Mouse (Mus musculus): Measurements from ENCODE around the gene Bud31. TPM values are rescaled to one million over a fixed set of nuclear protein-coding genes. Genes with fewer than 3 reads are reported as not detected.
"Not testable (repeated sequence)": the region's sequence is repeated elsewhere in the genome, so short reads cannot be mapped to it uniquely, and the experiment has no call there.

Bud31 gene
- total RNA-seq (2015; ENCODE audit: low replicate concordance) (91.0 and 168 TPM in 2 replicates), total RNA-seq (2017; ENCODE audit: low replicate concordance) (128 and 139 TPM in 2 replicates)

DNA sequence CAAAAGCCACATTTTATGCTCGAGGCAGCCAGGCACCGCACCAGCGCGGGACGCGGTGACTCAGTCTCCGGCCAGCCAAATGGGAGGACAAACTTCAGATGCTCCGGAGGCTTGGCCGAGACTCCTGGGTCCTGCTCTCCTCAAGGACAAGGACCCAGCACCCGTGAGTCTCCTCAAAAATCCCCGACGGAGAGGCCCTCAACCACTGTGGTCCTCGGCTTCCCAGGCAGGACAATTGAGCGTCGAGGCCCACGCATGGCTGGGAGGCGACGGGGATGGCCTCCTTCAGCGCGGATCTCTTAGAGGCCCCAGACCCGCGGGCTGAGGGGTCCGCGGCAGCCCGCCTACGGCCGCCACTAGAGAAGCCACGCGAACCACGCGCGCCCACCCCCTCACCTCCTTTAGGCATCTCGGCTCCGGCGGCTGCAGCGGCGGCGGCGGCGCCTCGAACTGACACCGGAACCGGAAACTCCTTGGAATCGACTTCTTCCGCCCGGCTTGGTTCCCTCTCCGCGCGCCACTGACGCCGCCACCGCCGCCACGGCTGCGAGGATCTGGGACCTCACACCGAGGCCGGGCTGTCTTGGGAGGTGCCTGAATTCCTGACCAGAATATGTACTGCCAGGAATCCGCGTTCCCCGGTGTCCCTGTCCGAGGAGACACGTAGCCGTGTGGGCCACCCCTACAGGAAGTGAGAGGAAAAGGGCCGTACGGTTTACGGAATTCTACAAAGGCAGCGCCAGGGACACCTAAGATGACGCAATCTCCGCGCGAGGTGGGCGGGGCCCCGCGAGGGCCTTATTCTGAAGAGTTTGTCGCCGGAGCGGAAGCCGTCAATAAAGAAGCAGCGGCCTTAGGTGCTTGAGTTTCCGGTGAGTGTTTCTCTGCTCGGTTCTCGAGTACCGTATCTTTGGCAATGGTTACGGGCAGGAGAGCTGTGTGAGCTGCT lies at the start of gene Bud31, which contains the start of gene Pdap1:
Gene Bud31, plus strand, starts transcription at position 792 of the 949 bp plus-strand sequence.
Gene Pdap1, minus strand, starts transcription at position 668 of the 949 bp plus-strand sequence.
- ATAC-seq (replicated peaks; ENCODE audit: low FRiP score, poor library complexity, severe bottlenecking), result peak; percentile 89

DNA sequence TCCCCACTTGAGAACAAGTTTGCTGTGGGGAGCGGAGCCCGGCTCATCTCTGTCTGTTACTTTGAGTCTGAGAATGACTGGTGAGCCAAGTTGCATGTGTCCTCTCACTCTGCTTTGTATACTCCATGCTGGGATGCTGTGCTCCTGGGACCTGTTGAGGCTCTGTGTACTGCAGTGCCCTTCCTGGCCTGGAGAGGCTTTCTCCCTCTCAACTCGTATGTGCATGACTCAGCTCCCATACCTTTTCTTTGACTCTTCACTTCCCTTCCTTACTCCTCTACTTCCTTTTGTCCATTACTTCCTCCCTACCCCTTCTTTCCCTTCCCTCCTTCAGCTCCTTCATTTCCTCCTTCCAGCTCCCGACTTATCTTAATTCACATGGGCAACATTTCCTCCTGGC lies 44.0 kb upstream of the Bud31 start:
- ATAC-seq (replicated peaks; ENCODE audit: low FRiP score, poor library complexity, severe bottlenecking), result no peak

DNA sequence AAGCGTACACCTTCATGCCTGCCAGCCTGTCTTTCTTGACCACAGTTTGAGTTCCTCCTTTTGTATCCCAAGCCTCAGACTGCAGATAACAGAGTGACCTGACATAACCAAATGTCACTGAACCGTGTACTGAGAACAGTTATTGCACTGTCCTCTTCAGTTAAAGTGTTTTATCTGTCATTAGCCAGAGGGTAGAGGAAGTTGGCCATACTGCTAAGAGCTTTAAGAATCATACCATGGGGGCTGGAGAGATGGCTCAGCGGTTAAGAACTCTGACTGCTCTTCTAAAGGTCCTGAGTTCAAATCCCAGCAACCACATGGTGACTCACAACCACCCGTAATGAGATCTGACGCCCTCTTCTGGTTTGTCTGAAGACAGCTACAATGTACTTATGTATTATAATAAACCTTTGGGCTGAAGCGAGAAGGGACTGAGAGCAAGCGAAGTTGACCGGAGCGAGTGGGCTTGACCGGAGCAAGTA lies 41.8 kb upstream of the Bud31 start:
- ATAC-seq (replicated peaks; ENCODE audit: low FRiP score, poor library complexity, severe bottlenecking), result no peak

DNA sequence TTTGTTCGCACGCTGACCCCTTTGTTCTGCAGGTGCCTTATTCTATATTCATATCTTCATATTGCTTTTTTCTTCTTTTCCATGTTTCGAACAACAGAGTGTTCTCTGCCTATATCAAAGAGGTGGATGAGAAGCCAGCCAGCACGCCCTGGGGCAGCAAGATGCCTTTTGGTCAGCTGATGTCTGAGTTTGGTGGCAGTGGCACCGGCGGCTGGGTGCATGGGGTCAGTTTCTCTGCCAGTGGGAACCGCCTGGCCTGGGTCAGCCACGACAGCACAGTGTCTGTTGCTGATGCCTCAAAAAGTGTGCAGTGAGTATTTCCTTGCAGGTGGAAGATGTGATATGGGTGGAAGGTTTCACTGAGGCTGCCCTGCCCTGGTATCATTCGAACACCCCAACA lies 39.2 kb upstream of the Bud31 start:
- no peak for ATAC-seq (replicated peaks; ENCODE audit: low FRiP score, poor library complexity, severe bottlenecking)

DNA sequence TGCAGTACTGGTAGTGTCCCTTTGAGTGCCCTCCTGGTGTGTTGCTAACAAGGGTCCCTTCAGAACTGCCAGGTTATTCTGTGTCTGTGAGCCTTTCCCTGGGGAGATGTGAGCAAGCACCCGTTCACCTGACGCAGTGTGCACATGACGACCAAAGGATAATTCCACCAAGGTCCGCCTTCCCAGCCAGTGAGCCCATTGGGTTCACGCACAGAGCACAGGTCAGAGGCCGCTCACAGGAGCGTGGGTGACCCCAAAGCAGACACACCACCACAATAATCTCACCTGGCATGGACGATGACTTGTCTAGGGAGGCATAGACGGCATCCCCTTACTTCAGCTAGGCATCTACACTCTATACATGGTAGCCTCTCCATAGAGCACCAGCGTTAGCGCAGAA lies 38.7 kb upstream of the Bud31 start:
- not testable (repeated sequence) for ATAC-seq (replicated peaks; ENCODE audit: low FRiP score, poor library complexity, severe bottlenecking)

DNA sequence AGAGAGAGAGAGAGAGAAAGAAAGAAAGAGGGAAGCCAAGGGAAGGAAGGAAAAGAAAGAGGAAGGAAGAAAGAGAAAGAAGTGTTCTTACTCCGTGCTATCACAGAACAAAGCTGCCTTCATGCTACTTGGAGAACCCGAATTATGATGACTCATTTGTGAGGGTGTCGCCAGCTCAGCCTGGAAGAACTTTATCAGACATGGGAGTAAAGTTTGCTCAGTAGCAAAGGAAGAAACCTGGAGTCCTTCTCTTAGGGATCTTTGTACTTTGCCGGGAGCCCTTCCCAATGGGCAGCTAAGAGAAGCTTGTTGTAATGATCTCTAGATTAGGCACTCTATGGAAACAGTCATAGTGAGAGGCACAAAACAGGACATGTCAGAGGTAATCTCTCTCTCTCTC lies 37.5 kb upstream of the Bud31 start:
- ATAC-seq (replicated peaks; ENCODE audit: low FRiP score, poor library complexity, severe bottlenecking), result no peak

DNA sequence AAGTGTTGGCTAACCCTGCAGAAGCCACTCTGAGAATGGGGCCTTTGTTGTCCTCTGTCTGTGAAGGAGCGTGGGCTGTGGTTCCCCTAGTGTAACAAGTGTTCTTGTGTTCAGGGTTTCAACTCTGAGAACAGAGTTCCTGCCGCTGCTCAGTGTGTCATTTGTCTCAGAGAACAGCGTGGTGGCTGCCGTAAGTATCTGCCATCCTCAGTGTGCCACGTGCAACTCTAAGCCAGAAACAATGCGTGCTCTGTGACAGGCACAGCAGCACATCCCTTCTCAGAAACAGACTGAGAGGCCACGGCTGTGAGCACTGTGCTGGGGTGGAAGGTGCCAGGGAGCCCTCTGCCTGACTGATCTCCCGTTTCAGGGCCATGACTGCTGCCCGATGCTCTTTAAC lies 35.8 kb upstream of the Bud31 start:
- no peak for ATAC-seq (replicated peaks; ENCODE audit: low FRiP score, poor library complexity, severe bottlenecking)

DNA sequence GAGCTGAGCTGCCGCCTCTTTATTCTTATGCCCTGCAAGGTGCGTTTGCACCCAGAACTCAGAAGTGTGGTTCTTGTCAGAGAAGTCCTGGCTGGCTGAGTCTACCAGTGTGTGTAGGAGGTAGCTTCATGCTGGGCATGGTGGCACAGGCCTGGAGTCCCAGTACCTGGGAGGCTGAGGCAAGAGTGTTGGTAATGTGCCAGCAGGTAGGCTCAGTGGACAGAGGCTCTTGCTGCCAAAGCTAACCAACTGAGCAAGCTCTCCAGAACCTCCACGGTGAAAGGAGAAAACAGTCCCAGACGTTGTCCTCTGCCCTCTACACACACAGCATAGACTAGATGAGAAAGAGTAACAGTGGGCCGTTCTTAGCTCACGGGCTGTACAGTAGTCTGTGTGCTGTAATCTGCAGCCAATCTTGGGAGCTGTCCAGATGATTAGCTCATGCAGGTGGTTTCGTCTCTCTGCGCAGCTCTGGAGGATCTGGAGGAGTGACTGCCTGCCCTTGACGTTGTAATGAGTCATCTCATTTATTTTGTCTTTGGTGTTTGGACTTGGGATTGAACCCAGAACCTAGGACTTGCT lies 34.4 kb upstream of the Bud31 start:
- no peak for ATAC-seq (replicated peaks; ENCODE audit: low FRiP score, poor library complexity, severe bottlenecking)

DNA sequence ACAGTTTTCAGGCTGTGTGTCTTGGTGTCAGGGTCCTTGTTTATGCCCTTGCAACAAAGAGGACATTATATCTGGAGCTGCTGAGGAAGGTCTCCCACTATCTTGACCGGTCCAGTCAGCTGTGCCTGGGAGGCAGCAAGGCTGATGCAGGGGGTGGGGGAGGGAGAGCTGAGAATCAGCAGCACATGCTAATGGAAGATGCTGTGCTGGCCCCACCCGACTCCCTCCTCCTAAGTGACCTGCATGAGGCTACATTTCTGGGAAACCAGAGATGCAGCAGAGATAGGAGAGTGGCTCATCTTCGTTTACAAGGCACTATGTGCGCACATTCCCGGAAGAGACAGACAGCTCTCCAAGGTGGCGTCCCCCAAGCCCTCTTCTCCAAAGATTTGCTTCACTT lies 29.8 kb upstream of the Bud31 start:
- no peak for ATAC-seq (replicated peaks; ENCODE audit: low FRiP score, poor library complexity, severe bottlenecking)

DNA sequence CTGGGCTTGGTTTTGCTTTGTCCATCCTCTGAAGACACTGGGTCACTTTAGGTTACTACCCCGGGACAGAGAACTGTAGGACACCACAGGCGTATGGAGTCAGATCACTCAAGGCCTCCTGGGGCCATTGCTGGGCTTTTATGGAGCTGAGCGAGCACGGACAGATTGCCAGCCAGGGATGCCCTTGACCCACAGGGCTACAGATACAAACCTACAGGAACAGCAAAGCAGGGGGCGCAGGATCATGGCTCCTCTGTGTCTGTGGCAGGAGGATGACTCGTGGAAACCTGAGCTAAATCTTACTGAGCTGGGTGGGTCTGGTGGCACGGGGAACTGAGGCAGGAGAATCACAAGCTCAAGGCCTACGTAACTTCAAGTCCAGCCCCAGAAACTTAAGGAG lies 27.6 kb upstream of the Bud31 start:
- ATAC-seq (replicated peaks; ENCODE audit: low FRiP score, poor library complexity, severe bottlenecking), result no peak

DNA sequence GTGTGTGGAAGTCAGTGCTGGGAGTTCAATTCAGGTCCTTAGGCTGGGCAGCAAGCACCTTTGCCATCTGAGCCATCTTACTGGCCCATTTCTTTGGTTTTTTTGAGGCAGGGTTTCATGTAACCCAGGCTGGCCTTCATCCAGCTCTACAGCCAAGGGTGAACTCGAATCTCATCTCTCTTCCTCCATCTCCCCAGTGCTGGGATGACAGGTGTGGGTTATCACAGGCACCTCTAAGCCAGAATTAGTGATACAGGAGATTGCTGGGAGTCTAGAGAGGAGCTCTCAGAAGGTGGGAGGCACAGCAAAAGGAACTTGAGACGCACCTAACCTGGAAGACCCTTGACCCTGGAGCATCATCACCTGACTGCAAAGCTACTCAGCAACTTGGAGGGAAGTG lies 26.7 kb upstream of the Bud31 start:
- ATAC-seq (replicated peaks; ENCODE audit: low FRiP score, poor library complexity, severe bottlenecking), result no peak

DNA sequence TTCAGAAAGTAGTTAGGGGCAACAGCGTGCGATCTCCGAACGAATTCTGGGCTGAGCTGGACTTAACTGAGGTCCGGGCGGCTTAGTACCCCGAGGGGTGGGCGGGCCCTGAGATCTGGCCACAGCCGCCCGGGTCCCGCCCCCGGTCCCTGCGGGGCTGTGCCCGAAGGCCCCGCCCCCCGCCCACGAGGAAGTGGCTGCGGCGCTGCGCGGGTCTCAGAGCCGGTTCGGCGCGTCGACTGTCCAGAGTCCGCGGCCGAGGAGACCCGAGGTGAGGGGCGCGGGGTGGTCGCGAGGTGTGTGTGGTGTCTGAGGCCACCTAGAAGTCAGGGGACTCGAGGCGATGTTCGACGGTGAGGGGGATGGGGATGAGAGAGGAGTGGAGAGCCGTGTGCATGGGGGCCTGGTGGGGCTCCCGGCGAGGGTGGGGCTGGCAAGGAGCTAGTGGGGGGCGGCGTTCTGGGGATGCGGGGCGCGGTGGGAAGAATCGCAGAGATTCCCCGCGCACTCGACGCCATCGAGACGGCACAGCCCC lies 26.0 kb upstream of the Bud31 start, which contains the start of gene Arpc1b:
Gene Arpc1b, plus strand, starts transcription at position 145 of the 535 bp plus-strand sequence.
- no peak for ATAC-seq (replicated peaks; ENCODE audit: low FRiP score, poor library complexity, severe bottlenecking)

DNA sequence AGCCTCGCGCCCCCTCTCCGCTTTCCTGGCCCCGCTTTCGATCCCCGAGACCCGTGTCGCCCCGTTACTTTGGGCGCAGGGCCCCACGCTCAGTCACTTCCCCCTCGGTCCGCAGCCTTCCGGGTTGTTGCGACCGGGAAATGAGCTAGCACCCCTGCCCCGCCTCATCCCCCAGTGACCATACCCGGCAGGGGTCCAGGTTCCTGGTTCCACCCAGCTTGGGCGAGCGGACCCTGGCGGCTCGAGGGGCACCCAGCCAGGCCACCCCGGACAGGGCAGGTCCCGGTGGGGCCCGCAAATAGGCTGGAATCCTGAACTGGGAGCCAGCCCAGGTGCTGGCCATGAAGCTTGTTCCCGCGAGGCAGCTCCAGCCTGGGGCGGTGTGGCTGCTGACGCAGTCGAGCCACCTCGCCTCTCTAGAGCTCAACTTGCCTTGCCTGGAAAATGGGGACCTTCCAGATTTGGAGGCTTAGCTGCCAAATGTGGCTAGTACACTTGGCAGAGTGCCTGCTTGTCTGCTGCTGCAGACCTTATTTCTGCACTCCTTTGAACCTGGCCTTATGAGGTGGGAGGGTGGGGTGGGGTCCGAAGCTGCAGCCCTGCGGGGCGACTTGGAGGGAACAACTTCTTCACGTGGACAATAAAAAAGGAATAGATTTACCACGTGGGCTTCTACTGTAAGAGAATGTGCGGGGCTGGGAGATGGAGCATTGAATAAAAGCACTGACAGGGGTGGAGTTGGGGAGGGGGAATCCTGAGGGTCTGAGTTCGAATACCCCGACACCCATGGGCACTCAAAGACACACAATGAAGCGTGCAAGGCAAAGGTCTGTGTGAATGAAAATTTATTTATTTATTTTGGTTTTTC lies 25.3 kb upstream of the Bud31 start:
- ATAC-seq (replicated peaks; ENCODE audit: low FRiP score, poor library complexity, severe bottlenecking), result no peak

DNA sequence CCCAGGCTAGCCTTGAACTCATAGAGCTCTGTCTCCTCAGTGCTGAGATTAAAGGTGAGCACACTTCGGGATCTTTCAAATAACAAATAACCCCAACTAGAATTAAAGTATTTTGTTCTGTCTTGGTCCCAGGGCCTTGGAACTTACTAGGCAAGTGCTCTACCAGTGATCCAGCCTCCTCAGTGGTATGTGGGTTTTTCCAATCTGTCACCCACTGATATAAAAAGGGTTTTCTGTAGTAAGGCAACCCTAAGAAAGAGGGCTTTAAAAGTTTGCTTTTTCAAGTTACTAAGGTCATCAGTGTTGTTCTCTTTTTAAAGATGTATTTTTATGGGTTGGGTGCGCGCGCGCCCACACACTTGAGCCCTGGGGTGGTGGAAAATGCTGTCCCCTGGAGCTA lies 24.4 kb upstream of the Bud31 start:
- no peak for ATAC-seq (replicated peaks; ENCODE audit: low FRiP score, poor library complexity, severe bottlenecking)

DNA sequence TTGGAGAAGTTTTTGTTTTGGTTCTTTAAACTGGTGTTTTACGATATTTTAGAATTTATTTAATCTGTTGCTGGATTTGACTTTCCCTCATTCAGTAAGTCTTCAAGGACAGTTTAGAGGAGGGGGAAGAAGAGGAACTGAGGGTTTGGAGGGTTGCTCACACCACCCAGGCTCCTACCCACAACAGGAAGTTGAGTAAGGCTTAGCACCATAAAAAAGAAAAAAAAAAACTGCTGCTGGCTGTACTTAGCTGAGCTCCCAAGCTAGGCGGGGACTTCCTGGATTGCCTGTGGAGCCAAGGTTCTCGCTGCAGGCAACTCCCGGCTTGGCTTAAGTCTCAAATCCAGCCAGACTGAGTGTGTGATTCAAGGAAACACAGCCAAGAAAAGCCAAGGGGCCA lies 23.8 kb upstream of the Bud31 start:
- no peak for ATAC-seq (replicated peaks; ENCODE audit: low FRiP score, poor library complexity, severe bottlenecking)

DNA sequence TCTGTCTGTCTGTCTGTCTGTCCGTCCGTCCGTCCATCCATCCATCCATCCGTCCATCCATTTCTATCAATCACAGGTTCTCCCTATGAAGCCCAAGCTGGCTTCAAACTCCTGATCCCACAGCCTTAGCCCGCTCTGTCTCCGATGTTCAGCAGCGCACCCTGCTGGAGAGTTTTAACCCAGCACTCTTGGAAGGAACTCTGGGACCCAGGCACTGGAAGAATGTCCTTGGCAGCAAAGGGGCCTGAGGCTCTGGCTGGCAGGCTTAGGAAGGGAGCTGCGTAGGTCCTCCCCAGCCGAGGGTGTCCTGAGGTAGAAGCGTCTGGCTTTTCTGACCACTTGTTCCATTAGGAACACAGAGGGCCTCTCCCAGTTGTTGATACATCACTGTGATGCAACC lies 23.2 kb upstream of the Bud31 start:
- peak; percentile 67; the same call in 1 of the 2 replicates for ATAC-seq (replicated peaks; ENCODE audit: low FRiP score, poor library complexity, severe bottlenecking)

DNA sequence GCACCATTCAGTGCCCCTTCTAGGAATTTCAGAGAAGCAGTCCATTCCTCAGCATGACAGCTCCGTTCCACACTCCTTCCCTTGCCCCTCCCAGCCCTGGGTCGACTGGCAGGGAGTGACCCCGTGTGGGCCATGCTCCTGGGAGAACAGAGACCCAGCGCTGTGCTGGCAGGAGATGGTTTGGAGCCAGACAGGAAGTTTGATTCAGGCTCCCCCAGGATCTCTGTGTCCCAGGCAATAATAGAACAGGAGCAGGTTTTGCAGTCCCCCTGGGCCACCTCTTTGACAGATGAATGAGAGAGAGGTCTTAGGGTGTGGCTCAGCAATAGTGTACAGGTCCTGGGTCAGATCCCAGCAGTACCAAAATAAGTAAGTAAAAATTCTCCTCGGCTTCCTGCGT lies 22.2 kb upstream of the Bud31 start:
- no peak for ATAC-seq (replicated peaks; ENCODE audit: low FRiP score, poor library complexity, severe bottlenecking)

DNA sequence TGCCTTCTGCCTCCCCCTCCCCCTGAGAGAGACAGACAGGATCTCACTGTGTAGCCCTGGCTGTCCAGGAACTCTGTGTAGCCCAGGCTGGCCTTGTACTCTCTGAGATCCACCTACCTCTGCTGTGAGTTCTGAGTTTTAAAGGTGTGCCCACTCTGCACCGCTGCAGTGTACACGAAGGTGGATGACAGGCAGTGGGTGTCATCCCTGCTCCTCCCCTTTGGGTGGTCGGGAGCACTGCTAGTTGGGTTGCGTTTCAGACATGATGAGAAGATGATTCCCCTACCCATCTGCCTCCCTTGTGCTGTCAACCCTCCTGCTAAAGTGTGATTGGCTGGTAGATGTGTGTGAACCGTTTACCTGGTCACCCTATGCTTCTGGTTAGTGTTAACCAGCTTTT lies 21.7 kb upstream of the Bud31 start:
- no peak for ATAC-seq (replicated peaks; ENCODE audit: low FRiP score, poor library complexity, severe bottlenecking)

DNA sequence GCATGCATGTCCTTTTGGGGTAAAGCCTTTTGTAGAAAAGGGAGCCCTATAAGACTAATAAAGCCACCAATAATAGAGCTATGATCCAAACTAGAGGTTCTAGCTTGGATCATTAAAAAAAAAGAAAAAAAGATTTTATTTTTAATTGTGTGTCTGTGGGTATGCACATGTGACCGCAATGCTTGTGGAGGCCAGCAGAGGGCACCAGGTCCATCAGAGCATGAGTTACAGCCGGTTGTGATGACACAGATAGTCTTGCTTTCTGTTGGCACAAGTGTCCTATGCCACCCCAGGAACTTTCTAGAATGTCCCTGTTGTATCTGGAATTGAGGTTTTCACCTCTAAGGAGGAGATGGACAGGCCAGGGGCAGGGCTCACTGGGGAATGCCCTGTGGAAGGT lies 20.8 kb upstream of the Bud31 start:
- no peak for ATAC-seq (replicated peaks; ENCODE audit: low FRiP score, poor library complexity, severe bottlenecking)

DNA sequence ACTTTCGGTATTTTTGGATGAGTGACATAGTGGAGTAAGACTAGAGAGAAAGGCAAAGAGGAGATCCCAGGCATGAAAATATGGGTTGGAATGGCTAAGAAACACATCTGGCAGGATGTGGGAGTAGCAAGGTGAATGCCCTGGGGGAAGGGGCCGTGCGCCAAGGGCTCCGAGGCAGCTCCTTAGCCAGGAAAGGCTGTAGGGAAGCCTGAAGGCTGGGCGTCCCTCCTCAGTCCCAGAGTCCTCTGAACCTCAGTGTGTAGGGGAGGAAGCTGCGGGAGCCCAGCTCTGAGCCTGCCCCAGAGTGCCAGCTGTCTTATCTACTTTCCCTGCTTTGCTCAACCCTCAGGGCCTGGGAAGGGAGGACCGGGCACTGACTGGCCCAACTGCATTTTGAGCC lies 19.2 kb upstream of the Bud31 start:
- no peak for ATAC-seq (replicated peaks; ENCODE audit: low FRiP score, poor library complexity, severe bottlenecking)
